Mouse (Mus musculus) C3H10T1/2 (cell line): Measurements from ENCODE around the gene Unc5c. TPM values are rescaled to one million over a fixed set of nuclear protein-coding genes. Genes with fewer than 3 reads are reported as not detected.

Experiments used
- polyA plus RNA-seq, 2 experiments: library from polyadenylated mRNA; unstranded; fragments of >200 nt; fragmentation: generic; extraction: Trizol; gene quantifications; one replicate each; pipeline ENCODE4 v1.2.1; 2012; ENCODE audit warnings: missing spikeins in 2 of 2

Gene Unc5c
- 1 to 10 TPM in 1 of 2 experiments, under 1 TPM in 1; 0.13 to 4.9 TPM for polyA plus RNA-seq

DNA sequence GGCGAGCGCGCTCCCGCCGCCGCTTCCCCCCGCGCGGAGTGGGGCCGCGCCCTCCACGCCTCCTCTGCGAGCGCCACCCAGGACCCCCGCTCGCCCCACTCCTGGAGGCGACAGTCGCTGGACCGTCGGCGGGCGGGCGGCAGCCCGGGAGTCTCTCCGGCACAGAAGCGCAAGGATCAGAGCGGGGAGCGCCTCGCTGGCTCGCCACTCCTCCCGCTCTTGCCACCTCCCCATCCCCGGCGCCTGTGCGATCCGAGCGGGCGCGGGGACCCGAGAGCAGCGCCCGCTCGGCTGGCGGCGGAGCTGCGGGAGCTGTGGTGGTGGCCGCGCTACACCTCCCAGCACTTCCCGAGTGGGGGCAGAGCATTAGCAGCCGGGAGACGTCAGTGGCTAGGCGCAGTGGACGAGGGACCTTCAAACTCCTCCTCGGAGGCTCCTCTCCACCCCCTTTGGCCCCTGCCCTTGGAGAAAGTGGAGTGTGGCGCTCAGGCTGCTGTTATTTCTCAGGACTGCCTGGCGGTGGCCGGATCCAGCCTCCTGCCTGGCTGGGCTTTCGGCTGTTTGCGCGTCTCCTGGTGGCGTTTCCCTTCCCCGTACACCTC lies at the start of gene Unc5c:
Gene Unc5c (plus strand): TSS at position 113 of the 602 bp plus-strand sequence.

